Mouse (Mus musculus): Measurements from ENCODE around the gene Morc4. TPM values are rescaled to one million over a fixed set of nuclear protein-coding genes. Genes with fewer than 3 reads are reported as not detected.

Morc4 gene
- polyA plus RNA-seq, 2 experiments, result 9.4 to 17.7 TPM

- Histone ChIP-seq H3K4me3 (ENCODE audit: insufficient read depth in 1 of 2, low read depth in 2 of 2, low read length in 2 of 2) (no peak overlapping the region), H3K9ac (replicated peaks) (no peak overlapping the region), H3K4me1 (replicated peaks; ENCODE audit: control insufficient read depth in 2 of 2, insufficient read depth in 2 of 2, low read length in 1 of 2) (no peaks in the 10 kb centered on the region), H3K27me3 (ENCODE audit: control insufficient read depth, insufficient read depth, low read length) (no peaks in the 10 kb centered on the region), H3K36me3 (replicated peaks; ENCODE audit: control insufficient read depth, insufficient read depth, low read depth) (no peaks in the 10 kb centered on the region), H3K27ac (no peak overlapping the region), H3K9me3 (ENCODE audit: control insufficient read depth, low read length) (no peaks in the 10 kb centered on the region), H3K4me2 (ENCODE audit: low read depth) (no peak overlapping the region)
- ATAC-seq (ENCODE audit: insufficient read depth) (no peak), DNase-seq (ENCODE audit: low read depth in 3 of 3, low spot score in 3 of 3) (no peak)
- TF ChIP-seq CTCF (IDR thresholded peaks at IDR 0.05; ENCODE audit: low read depth) (no peak), EP300 (IDR thresholded peaks at IDR 0.05; ENCODE audit: low read depth) (no peak)
- WGBS (ENCODE audit: insufficient replicate concordance), result 68% methylated on average over 3 of the region's 3 CpGs
These were observed 71.5 kb downstream of the Morc4 start for GRCm38 (mm10) chrX:139799953-139800352.

DNA sequence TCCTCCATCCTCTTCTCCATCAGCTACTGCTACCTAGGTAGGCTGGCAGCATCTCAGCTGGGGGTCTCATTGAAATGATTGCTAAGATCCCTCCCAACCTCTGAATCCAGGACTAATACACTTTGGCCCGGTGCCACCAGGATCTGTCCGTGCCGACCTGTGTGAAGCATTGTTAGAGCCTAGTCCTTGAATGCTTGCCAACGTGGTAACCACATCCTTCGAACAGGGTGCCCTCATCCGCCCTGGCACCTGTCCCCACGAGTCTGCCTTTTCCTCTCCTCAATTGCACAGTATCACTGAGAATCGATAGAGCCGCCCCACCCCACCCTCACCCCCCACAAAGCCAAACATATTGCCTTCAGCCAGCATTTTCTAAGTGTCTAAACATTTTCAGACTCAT is 73.6 kb downstream of the Morc4 start:
- no peak overlapping the region for H3K27ac ChIP-seq
- 75% methylated on average over 9 of the region's 9 CpGs for WGBS (ENCODE audit: insufficient replicate concordance)
- no peaks in the 10 kb centered on the region for H3K27me3 ChIP-seq (ENCODE audit: control insufficient read depth, insufficient read depth, low read length)
- no peak overlapping the region for H3K4me2 ChIP-seq (ENCODE audit: low read depth)
- H3K36me3 ChIP-seq (replicated peaks; ENCODE audit: control insufficient read depth, insufficient read depth, low read depth), result no peaks in the 10 kb centered on the region
- no peak for DNase-seq (ENCODE audit: low read depth in 3 of 3, low spot score in 3 of 3)
- no peaks in the 10 kb centered on the region for H3K4me1 ChIP-seq (replicated peaks; ENCODE audit: control insufficient read depth in 2 of 2, insufficient read depth in 2 of 2, low read length in 1 of 2)
- no peak for ATAC-seq (ENCODE audit: insufficient read depth)
- H3K9ac ChIP-seq (replicated peaks), result no peak overlapping the region
- no peaks in the 10 kb centered on the region for H3K9me3 ChIP-seq (ENCODE audit: control insufficient read depth, low read length)
- no peak overlapping the region for H3K4me3 ChIP-seq (ENCODE audit: insufficient read depth in 1 of 2, low read depth in 2 of 2, low read length in 2 of 2)
- TF ChIP-seq CTCF (IDR thresholded peaks at IDR 0.05; ENCODE audit: low read depth) (no peak), EP300 (IDR thresholded peaks at IDR 0.05; ENCODE audit: low read depth) (no peak)

- no peaks in the 10 kb centered on the region for H3K27me3 ChIP-seq (ENCODE audit: control insufficient read depth, insufficient read depth, low read length)
- 64% methylated on average over 6 of the region's 6 CpGs for WGBS (ENCODE audit: insufficient replicate concordance)
- H3K36me3 ChIP-seq (replicated peaks; ENCODE audit: control insufficient read depth, insufficient read depth, low read depth), result no peaks in the 10 kb centered on the region
- no peak for ATAC-seq (ENCODE audit: insufficient read depth)
- no peaks in the 10 kb centered on the region for H3K4me1 ChIP-seq (replicated peaks; ENCODE audit: control insufficient read depth in 2 of 2, insufficient read depth in 2 of 2, low read length in 1 of 2)
- DNase-seq (ENCODE audit: low read depth in 3 of 3, low spot score in 3 of 3), result no peak
- H3K4me2 ChIP-seq (ENCODE audit: low read depth), result no peak overlapping the region
- H3K27ac ChIP-seq, result no peak overlapping the region
- H3K9ac ChIP-seq (replicated peaks), result no peak overlapping the region
- H3K9me3 ChIP-seq (ENCODE audit: control insufficient read depth, low read length), result no peaks in the 10 kb centered on the region
- TF ChIP-seq EP300 (IDR thresholded peaks at IDR 0.05; ENCODE audit: low read depth) (no peak), CTCF (IDR thresholded peaks at IDR 0.05; ENCODE audit: low read depth) (no peak)
- no peak overlapping the region for H3K4me3 ChIP-seq (ENCODE audit: insufficient read depth in 1 of 2, low read depth in 2 of 2, low read length in 2 of 2)
These were observed 75.4 kb downstream of the Morc4 start for GRCm38 (mm10) chrX:139796037-139796436.

DNA sequence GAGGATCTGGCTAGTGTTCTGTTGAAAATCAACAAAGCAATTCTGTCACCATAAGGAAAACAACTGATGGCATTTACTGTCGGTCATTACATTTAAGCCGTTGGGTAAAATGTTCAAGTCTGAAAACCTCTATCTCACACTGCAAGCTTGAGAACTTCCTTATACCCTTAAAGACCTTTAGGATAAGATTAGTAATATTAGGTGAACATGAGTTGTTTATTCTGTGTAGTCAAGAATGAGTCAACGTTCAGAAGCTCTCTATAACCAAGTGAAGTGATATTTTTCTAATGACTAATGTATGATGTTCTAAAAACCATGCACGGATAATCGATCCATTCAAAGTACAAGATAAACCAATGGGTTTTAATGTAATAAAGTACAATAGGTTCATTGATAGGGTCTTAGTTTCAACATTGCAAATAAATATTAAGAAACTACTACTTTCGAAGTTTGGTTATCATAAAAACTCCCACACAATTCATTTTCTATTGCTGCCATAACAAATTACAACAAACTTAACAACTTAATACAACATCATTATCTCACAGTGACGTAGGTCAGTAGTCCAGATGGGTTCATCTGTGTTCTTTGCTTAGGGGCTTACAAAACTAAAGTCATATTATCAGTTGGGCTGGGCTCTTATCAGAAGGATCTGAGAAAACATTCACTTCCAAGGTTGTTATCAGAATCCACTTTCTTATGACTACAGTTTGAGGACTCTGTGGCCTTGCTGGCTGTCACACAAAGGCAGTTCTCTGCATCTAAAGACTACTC is 77.2 kb downstream of the Morc4 start:
- ATAC-seq (ENCODE audit: insufficient read depth), result no peak
- H3K36me3 ChIP-seq (replicated peaks; ENCODE audit: control insufficient read depth, insufficient read depth, low read depth), result no peaks in the 10 kb centered on the region

GRCm38 (mm10) chrX:139785764-139786163 is 85.7 kb downstream of the Morc4 start:
- 11% methylated on average over 1 of the region's 1 CpGs for WGBS (ENCODE audit: insufficient replicate concordance)
- no peaks in the 10 kb centered on the region for H3K36me3 ChIP-seq (replicated peaks; ENCODE audit: control insufficient read depth, insufficient read depth, low read depth)
- no peaks in the 10 kb centered on the region for H3K27me3 ChIP-seq (ENCODE audit: control insufficient read depth, insufficient read depth, low read length)
- ATAC-seq (ENCODE audit: insufficient read depth) (no peak), DNase-seq (ENCODE audit: low read depth in 3 of 3, low spot score in 3 of 3) (no peak)
- H3K9me3 ChIP-seq (ENCODE audit: control insufficient read depth, low read length), result no peaks in the 10 kb centered on the region
- TF ChIP-seq CTCF (IDR thresholded peaks at IDR 0.05; ENCODE audit: low read depth) (no peak), EP300 (IDR thresholded peaks at IDR 0.05; ENCODE audit: low read depth) (no peak)
- H3K27ac ChIP-seq, result no peak overlapping the region
- H3K4me2 ChIP-seq (ENCODE audit: low read depth), result no peak overlapping the region
- no peak overlapping the region for H3K4me3 ChIP-seq (ENCODE audit: insufficient read depth in 1 of 2, low read depth in 2 of 2, low read length in 2 of 2)
- H3K9ac ChIP-seq (replicated peaks), result no peak overlapping the region
- peaks cover 0 to 10% of the 10 kb centered on the region in 2 experiments; a peak in 3 of 4 replicates for H3K4me1 ChIP-seq (replicated peaks; ENCODE audit: control insufficient read depth in 2 of 2, insufficient read depth in 2 of 2, low read length in 1 of 2)

More for the DNA sequence above, 77.2 kb downstream of the Morc4 start:
- H3K9ac ChIP-seq (replicated peaks), result no peak overlapping the region
- WGBS (ENCODE audit: insufficient replicate concordance), result 49% methylated on average over 7 of the region's 7 CpGs
- no peaks in the 10 kb centered on the region for H3K4me1 ChIP-seq (replicated peaks; ENCODE audit: control insufficient read depth in 2 of 2, insufficient read depth in 2 of 2, low read length in 1 of 2)
- no peak for DNase-seq (ENCODE audit: low read depth in 3 of 3, low spot score in 3 of 3)
- TF ChIP-seq EP300 (IDR thresholded peaks at IDR 0.05; ENCODE audit: low read depth) (no peak), CTCF (IDR thresholded peaks at IDR 0.05; ENCODE audit: low read depth) (no peak)
- H3K4me2 ChIP-seq (ENCODE audit: low read depth), result no peak overlapping the region
- H3K4me3 ChIP-seq (ENCODE audit: insufficient read depth in 1 of 2, low read depth in 2 of 2, low read length in 2 of 2), result no peak overlapping the region
- H3K9me3 ChIP-seq (ENCODE audit: control insufficient read depth, low read length), result no peaks in the 10 kb centered on the region
- no peaks in the 10 kb centered on the region for H3K27me3 ChIP-seq (ENCODE audit: control insufficient read depth, insufficient read depth, low read length)
- no peak overlapping the region for H3K27ac ChIP-seq
